Mouse (Mus musculus) G1E (cell line): Measurements from ENCODE around the gene Ralgds.

Experiments used
- CTCF ChIP-seq: IDR thresholded peaks from 2 replicates; pipeline ENCODE4 v1.5.1; 2012; ENCODE audit warnings: low read depth, low read length, inconsistent platforms, mixed read lengths
- POLR2AphosphoS5 ChIP-seq: IDR thresholded peaks from 2 replicates; pipeline ENCODE4 v1.6.1; 2012; ENCODE audit warnings: low read depth, low read length, inconsistent platforms; ENCODE audit not compliant: insufficient replicate concordance

- TF ChIP-seq POLR2AphosphoS5, result no peak
- TF ChIP-seq CTCF, result peak; percentile 94
Observed at GRCm38 (mm10) chr2:28592809-28593208, 79.9 kb downstream of the Ralgds start.
